Mouse (Mus musculus) T-helper 17 cell (primary cell): ENCODE data around the gene Vmn1r4.

Source experiments
- in situ Hi-C, 2 experiments: fragments of 300-600 bp; cut with MboI, MseI; formaldehyde crosslinking; loops; 1 replicate in 1 of 2; 2 replicates in 1 of 2; pipeline ENCODE4 v1.15.1; 2025; ENCODE audit warnings: high pct_unique_total_duplicates in 2 of 2

The Vmn1r4 gene

GRCm38 (mm10) chr6:56923726-56924707 lies at the start of gene Vmn1r4, which contains the start of gene Nt5c3:
Gene Vmn1r4 (plus strand): TSS chr6:56924015.
Gene Nt5c3 (minus strand): TSS chr6:56923932.
- in situ Hi-C loops, result loop anchor here (5.0 to 25.0 kb wide), 7 partner anchors 117 to 1913 kb away; partner anchors contain the start of genes Avl9 (in 1 of the 2), Herc3 (in 1 of the 2), Lsm5 (in 1 of the 2) and Ppm1k (in 1 of the 2)

- in situ Hi-C loops, result no loop called here
Measured at GRCm38 (mm10) chr6:56876870-56877269, 46.9 kb upstream of the Vmn1r4 start.

GRCm38 (mm10) chr6:56877985-56878384 lies 45.8 kb upstream of the Vmn1r4 start:
- in situ Hi-C loops, result no loop called here

GRCm38 (mm10) chr6:56879352-56879955 lies 44.4 kb upstream of the Vmn1r4 start:
- in situ Hi-C loops, result no loop called here

- in situ Hi-C loops, result no loop called here
Measured at GRCm38 (mm10) chr6:56888561-56888960, 35.3 kb upstream of the Vmn1r4 start.

DNA sequence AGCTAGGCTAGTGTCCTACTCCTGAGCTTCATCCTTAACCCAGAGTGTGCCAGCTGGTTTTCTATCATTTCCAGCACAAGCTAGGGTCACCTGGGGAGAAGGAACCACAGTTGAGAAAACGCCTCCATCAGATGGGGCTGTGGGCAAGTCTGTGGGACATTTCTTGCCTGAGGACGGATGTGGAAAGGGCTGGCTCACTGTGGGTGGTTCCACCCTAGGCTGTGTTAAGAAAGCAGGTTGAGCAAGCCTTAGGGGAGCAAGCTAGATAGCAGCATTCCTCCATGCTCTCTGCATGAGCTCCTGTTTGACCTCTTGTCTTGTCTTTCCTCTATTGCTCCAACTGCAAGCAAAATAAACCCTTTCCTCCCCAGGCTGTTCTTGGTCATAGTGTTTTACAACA lies 33.1 kb upstream of the Vmn1r4 start:
- in situ Hi-C loops, result no loop called here

- in situ Hi-C loops, result no loop called here
Measured at GRCm38 (mm10) chr6:56899601-56900000, 24.2 kb upstream of the Vmn1r4 start.

- in situ Hi-C loops, result loop anchor here in 1 of 2 experiments (25.0 kb wide), 1 partner anchor 1936 kb away; the partner anchor contains the start of gene Herc3
Measured at GRCm38 (mm10) chr6:56901336-56901735, 22.5 kb upstream of the Vmn1r4 start.

GRCm38 (mm10) chr6:56901824-56902386 lies 21.9 kb upstream of the Vmn1r4 start:
- in situ Hi-C loops, result loop anchor here in 1 of 2 experiments (25.0 kb wide), 1 partner anchor 1935 kb away; the partner anchor contains the start of gene Herc3

DNA sequence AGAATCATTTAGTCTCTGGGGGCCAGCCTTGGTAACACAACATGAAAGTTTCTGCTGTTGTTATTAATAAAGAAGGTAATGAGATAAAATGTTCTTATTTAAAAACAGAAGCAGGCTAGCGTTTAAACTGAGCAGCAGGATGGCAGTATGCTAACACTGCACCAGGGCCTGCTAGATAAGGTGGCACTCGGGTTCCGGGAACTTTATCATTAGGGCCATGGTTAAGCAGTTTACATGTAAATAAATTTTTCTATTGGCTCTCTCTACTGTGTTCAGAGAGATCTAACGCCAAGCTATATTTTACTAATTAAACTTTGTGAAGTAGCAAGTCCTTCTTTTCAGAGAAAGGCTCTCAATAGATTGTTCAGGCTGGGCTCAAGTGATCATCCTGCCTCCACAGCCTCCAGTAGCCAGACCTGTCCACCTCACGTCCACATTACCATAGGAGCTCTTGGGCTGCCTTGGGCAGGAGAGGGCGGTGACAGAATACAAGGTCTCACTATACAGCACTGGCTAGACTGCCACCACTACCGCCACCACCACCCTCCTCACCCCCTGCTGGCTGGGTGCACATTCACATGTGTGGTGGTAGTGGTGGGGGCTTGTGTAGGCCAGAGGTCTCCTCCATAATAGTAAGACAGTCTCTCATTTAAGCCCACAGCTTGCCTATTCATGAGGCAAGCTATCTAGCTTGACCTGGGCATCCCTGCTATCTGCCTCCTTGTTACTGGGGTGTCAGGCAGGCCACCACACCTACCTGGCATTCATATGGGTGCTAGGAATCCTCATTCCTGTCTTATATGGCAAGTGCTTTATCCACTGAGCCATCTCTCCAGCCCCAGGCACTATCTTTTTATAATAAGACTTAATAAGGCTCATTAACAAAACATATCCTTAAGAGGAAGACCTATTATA lies 21.0 kb upstream of the Vmn1r4 start:
- in situ Hi-C loops, result loop anchor here in 1 of 2 experiments (25.0 kb wide), 1 partner anchor 1934 kb away; the partner anchor contains the start of gene Herc3

DNA sequence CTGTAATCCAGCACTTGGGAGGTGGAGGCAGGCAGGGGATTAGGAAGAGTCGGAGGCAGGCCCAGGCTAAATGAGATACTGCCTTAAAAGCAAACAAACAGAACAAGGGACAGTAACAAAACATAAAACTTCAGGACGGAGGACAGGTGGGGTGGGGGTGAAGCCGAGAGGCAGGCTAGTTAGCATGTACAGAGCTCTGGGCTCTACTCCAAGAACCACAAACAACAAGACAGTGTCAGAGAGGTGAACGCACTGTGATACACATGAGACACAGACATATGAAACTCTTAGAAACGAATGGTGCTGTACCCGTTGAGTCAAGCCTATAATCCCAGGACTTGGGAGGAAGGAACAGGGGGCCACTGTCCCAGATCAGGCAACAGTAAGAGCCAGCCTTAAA lies 20.0 kb upstream of the Vmn1r4 start:
- in situ Hi-C loops, result loop anchor here in 1 of 2 experiments (25.0 kb wide), 1 partner anchor 1933 kb away; the partner anchor contains the start of gene Herc3

DNA sequence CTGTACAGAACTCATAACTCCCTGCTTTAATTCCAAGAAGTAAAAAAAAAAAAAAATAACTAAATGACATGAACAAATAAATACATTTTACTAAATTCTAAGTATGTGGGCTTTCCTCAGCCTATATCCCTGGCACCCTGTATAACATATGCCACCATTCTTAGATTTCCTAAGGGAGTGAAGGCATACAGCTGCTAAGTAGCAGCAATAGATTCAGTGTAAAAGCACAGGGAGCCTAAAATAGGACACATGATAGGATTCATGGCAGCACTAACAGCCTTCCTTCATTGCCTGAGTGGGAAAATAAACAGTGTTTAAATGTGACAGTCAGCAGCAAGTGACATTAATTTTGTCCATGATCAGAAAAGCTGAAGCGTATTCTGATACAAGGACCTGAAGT lies 19.5 kb upstream of the Vmn1r4 start:
- in situ Hi-C loops, result loop anchor here in 1 of 2 experiments (25.0 kb wide), 1 partner anchor 1933 kb away; the partner anchor contains the start of gene Herc3

DNA sequence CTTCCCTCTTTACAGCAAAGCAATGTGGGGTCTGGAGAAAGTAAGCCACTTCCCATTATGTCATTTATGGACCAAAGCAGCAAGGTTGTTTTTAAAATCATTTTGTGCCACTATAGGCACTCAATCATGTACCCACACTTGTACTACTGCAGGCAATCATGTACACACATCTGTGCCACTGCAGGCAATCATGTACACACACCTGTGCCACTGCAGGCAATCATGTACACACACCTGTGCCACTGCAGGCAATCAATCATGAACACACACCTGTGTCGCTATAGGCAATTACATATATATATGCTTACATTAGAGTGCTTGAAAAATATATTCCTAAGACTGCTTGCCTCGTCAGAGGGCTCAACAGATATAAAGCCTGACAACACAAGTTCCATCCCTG lies 18.8 kb upstream of the Vmn1r4 start:
- in situ Hi-C loops, result loop anchor here (5.0 to 25.0 kb wide), 2 partner anchors 787 to 1932 kb away; partner anchors contain the start of genes Herc3 (in 1 of the 2) and Pyurf (in 1 of the 2)

GRCm38 (mm10) chr6:56905486-56905885 lies 18.3 kb upstream of the Vmn1r4 start:
- in situ Hi-C loops, result loop anchor here (5.0 to 25.0 kb wide), 2 partner anchors 787 to 1932 kb away; partner anchors contain the start of genes Herc3 (in 1 of the 2) and Pyurf (in 1 of the 2)

GRCm38 (mm10) chr6:56906121-56906846 lies 17.5 kb upstream of the Vmn1r4 start:
- in situ Hi-C loops, result loop anchor here (5.0 to 25.0 kb wide), 2 partner anchors 786 to 1931 kb away; partner anchors contain the start of genes Herc3 (in 1 of the 2) and Pyurf (in 1 of the 2)

DNA sequence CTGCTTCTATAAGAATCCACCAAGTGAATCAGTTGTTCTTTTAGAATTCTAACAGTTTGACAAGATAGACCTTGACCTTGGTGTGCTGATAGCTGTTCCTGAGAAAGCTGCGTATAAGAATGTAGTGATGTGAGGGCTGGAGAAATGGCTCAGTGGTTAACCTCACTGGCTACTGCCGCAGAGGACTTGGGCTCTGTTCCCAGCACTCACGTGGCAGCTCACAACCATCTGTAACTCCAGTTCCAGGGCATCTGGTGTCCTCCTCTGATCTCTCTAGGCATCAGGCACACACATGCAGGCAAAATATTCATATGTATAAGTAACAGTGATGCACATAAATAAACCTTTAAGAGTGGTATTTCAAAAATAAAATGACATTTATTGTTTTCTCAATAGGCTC lies 15.8 kb upstream of the Vmn1r4 start:
- in situ Hi-C loops, result loop anchor here (5.0 to 25.0 kb wide), 2 partner anchors 784 to 1929 kb away; partner anchors contain the start of genes Herc3 (in 1 of the 2) and Pyurf (in 1 of the 2)

GRCm38 (mm10) chr6:56908397-56908796 lies 15.4 kb upstream of the Vmn1r4 start:
- in situ Hi-C loops, result loop anchor here (5.0 to 25.0 kb wide), 2 partner anchors 784 to 1929 kb away; partner anchors contain the start of genes Herc3 (in 1 of the 2) and Pyurf (in 1 of the 2)

DNA sequence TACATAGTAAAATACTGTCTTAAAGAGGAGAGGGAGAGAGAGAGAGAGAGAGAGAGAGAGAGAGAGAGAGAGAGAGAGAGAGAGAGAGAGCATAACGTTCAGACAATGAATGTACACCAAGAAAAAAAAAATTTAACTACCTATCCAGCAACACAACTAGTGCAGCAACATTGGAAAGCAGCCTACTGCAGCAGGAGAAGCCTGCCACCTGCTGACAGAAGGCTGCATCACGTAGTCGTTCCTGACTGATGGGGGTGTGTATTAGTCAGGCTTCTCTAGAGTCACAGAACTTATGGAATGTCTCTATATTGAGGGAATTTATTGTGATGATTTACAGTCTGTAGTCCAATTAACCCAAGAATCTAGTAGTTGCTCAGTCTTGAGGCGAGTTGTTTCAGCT lies 14.9 kb upstream of the Vmn1r4 start:
- in situ Hi-C loops, result loop anchor here (5.0 to 25.0 kb wide), 2 partner anchors 783 to 1928 kb away; partner anchors contain the start of genes Herc3 (in 1 of the 2) and Pyurf (in 1 of the 2)

- in situ Hi-C loops, result loop anchor here in 1 of 2 experiments (25.0 kb wide), 1 partner anchor 1926 kb away; the partner anchor contains the start of gene Herc3
Measured at GRCm38 (mm10) chr6:56910910-56911309, 12.9 kb upstream of the Vmn1r4 start.
